Mouse (Mus musculus): Measurements from ENCODE around the gene Lamtor5. TPM values are rescaled to one million over a fixed set of nuclear protein-coding genes. Genes with fewer than 3 reads are reported as not detected.
"Not testable (repeated sequence)": the region's sequence is repeated elsewhere in the genome, so short reads cannot be mapped to it uniquely, and the experiment has no call there.

The Lamtor5 gene
- total RNA-seq, 2 experiments from 2014 or later: 57.2 to 63.4 TPM

- no peak for DNase-seq (ENCODE audit: extremely low spot score in 1 of 2, low spot score in 2 of 2)
- intact Hi-C loops (cut with DNase I): no loop called here
Measured at GRCm38 (mm10) chr3:107260956-107261850, 17.5 kb upstream of the Lamtor5 start.

GRCm38 (mm10) chr3:107261851-107262165 lies 16.9 kb upstream of the Lamtor5 start:
- DNase-seq (ENCODE audit: extremely low spot score in 1 of 2, low spot score in 2 of 2): no peak
- intact Hi-C loops (cut with DNase I): no loop called here

- intact Hi-C loops (cut with DNase I): no loop called here
- DNase-seq (ENCODE audit: extremely low spot score in 1 of 2, low spot score in 2 of 2): no peak
Measured at GRCm38 (mm10) chr3:107266814-107267345, 11.8 kb upstream of the Lamtor5 start.

- DNase-seq (ENCODE audit: extremely low spot score in 1 of 2, low spot score in 2 of 2): no peak
- intact Hi-C loops (cut with DNase I): loop anchor here (10.0 kb wide), 2 partner anchors 178 to 368 kb away; no protein-coding TSS in a partner anchor
Measured at GRCm38 (mm10) chr3:107272433-107272832, 6.2 kb upstream of the Lamtor5 start.

GRCm38 (mm10) chr3:107273820-107274219 lies 4.8 kb upstream of the Lamtor5 start:
- peak; percentile 62 to 74 for DNase-seq (ENCODE audit: extremely low spot score in 1 of 2, low spot score in 2 of 2)
- intact Hi-C loops (cut with DNase I): loop anchor here (1.0 to 10.0 kb wide), 4 partner anchors 41 to 369 kb away; no protein-coding TSS in a partner anchor

GRCm38 (mm10) chr3:107275351-107275750 lies 3.3 kb upstream of the Lamtor5 start:
- intact Hi-C loops (cut with DNase I): loop anchor here (2.0 to 10.0 kb wide), 4 partner anchors 69 to 371 kb away; no protein-coding TSS in a partner anchor
- no peak for DNase-seq (ENCODE audit: extremely low spot score in 1 of 2, low spot score in 2 of 2)

GRCm38 (mm10) chr3:107275996-107276395 lies 2.7 kb upstream of the Lamtor5 start:
- DNase-seq (ENCODE audit: extremely low spot score in 1 of 2, low spot score in 2 of 2): no peak
- intact Hi-C loops (cut with DNase I): loop anchor here (2.0 to 10.0 kb wide), 4 partner anchors 69 to 371 kb away; no protein-coding TSS in a partner anchor

- intact Hi-C loops (cut with DNase I): loop anchor here (5.0 to 10.0 kb wide), 3 partner anchors 182 to 372 kb away; no protein-coding TSS in a partner anchor
- no peak for DNase-seq (ENCODE audit: extremely low spot score in 1 of 2, low spot score in 2 of 2)
Measured at GRCm38 (mm10) chr3:107276626-107277025, 2.0 kb upstream of the Lamtor5 start.

GRCm38 (mm10) chr3:107286123-107286522 lies 7.5 kb downstream of the Lamtor5 start:
- intact Hi-C loops (cut with DNase I): no loop called here

GRCm38 (mm10) chr3:107287346-107287745 lies 8.7 kb downstream of the Lamtor5 start:
- intact Hi-C loops (cut with DNase I): no loop called here
- DNase-seq (ENCODE audit: extremely low spot score in 1 of 2, low spot score in 2 of 2): no peak

More at GRCm38 (mm10) chr3:107286123-107286522, 7.5 kb downstream of the Lamtor5 start:
- DNase-seq (ENCODE audit: extremely low spot score in 1 of 2, low spot score in 2 of 2): no peak

GRCm38 (mm10) chr3:107290764-107291381 lies 12.2 kb downstream of the Lamtor5 start, which contains the start of gene Slc16a4:
TSS of gene Slc16a4 (plus strand) at chr3:107291230.
- peak; percentile 13 to 79 for DNase-seq (ENCODE audit: extremely low spot score in 1 of 2, low spot score in 2 of 2)

GRCm38 (mm10) chr3:107295672-107296360 lies 17.2 kb downstream of the Lamtor5 start:
- no peak for DNase-seq (ENCODE audit: extremely low spot score in 1 of 2, low spot score in 2 of 2)
- intact Hi-C loops (cut with DNase I): no loop called here

More at GRCm38 (mm10) chr3:107290764-107291381, 12.2 kb downstream of the Lamtor5 start, which contains the start of gene Slc16a4:
- intact Hi-C loops (cut with DNase I): no loop called here

GRCm38 (mm10) chr3:107296917-107297316 lies 18.3 kb downstream of the Lamtor5 start:
- DNase-seq (ENCODE audit: extremely low spot score in 1 of 2, low spot score in 2 of 2); intact Hi-C loops (cut with DNase I): not testable (repeated sequence)

- no peak for DNase-seq (ENCODE audit: extremely low spot score in 1 of 2, low spot score in 2 of 2)
- intact Hi-C loops (cut with DNase I): no loop called here
Measured at GRCm38 (mm10) chr3:107317338-107317737, 38.7 kb downstream of the Lamtor5 start.

- DNase-seq (ENCODE audit: extremely low spot score in 1 of 2, low spot score in 2 of 2): no peak
- intact Hi-C loops (cut with DNase I): no loop called here
Measured at GRCm38 (mm10) chr3:107321141-107321540, 42.5 kb downstream of the Lamtor5 start.

- intact Hi-C loops (cut with DNase I): no loop called here
- DNase-seq (ENCODE audit: extremely low spot score in 1 of 2, low spot score in 2 of 2): no peak
Measured at GRCm38 (mm10) chr3:107321776-107322175, 43.1 kb downstream of the Lamtor5 start.

GRCm38 (mm10) chr3:107326442-107326841 lies 47.8 kb downstream of the Lamtor5 start:
- DNase-seq (ENCODE audit: extremely low spot score in 1 of 2, low spot score in 2 of 2): no peak
- intact Hi-C loops (cut with DNase I): no loop called here

GRCm38 (mm10) chr3:107330503-107331424 lies 52.1 kb downstream of the Lamtor5 start:
- peak in 1 of 2 experiments; percentile 27 for DNase-seq (ENCODE audit: extremely low spot score in 1 of 2, low spot score in 2 of 2)
- intact Hi-C loops (cut with DNase I): no loop called here
